Mouse (Mus musculus) lung, adult 2 months (tissue): ENCODE results near the gene Vmn2r65. TPM values are rescaled to one million over a fixed set of nuclear protein-coding genes. Genes with fewer than 3 reads are reported as not detected.

Experiments
- DNase-seq: peaks from one replicate; pipeline ENCODE4 v3.0.0; 2022
- H3K4me1 ChIP-seq: fragments of 200-500 bp; 2 replicates; pipeline ENCODE4 v1.6.1; 2011; ENCODE audit warnings: low read length; ENCODE audit not compliant: control insufficient read depth, insufficient read depth
- H3K4me3 ChIP-seq: fragments of 200-500 bp; replicated peaks from 2 replicates; pipeline ENCODE3; 2011; ENCODE audit warnings: low read depth, mild to moderate bottlenecking, control low read depth, low read length; ENCODE audit errors: extremely low read depth
- CTCF ChIP-seq: fragments of 200-500 bp; IDR thresholded peaks from 2 replicates; pipeline ENCODE4 v1.5.1; 2011; ENCODE audit warnings: mild to moderate bottlenecking, low read length, control low read depth; ENCODE audit not compliant: insufficient read depth
- POLR2A ChIP-seq: fragments of 200-500 bp; IDR thresholded peaks from 2 replicates; pipeline ENCODE4 v1.6.1; 2011; ENCODE audit warnings: low read depth, mild to moderate bottlenecking, control low read depth, low read length, borderline replicate concordance; ENCODE audit errors: extremely low read depth
- WGBS: fragments of 180-500 bp; shearing (Covaris S2); methylation state at CpG from one replicate; pipeline ENCODE4 v1.1.7; 2018; 5-methylcytosine and 5-hydroxymethylcytosine counted together
- polyA plus RNA-seq: library from polyadenylated mRNA; depleted of rRNA; stranded (reverse); fragments of >200 nt; gene quantifications from 2 replicates; pipeline ENCODE4 v1.2.3, GENCODE M21; 2012; rRNA removed

Gene Vmn2r65
- not detected in 2 replicates for polyA plus RNA-seq

GRCm38 (mm10) chr7:84964015-84964414, at the start of gene Vmn2r65:
Gene Vmn2r65 (minus strand): TSS chr7:84964115.
- 18% methylated on average over 1 of the region's 1 CpGs for WGBS
- no peak for TF ChIP-seq CTCF
- DNase-seq: no peak
- Histone ChIP-seq H3K4me3 (no peak within 1 kb of the TSS), H3K4me1 (no peaks in the 10 kb centered on the region)

GRCm38 (mm10) chr7:85012168-85012567, 48.3 kb upstream of the Vmn2r65 start, which contains the start of gene Vmn2r66:
Gene Vmn2r66 (minus strand): TSS chr7:85012268.
- 76% methylated on average over 1 of the region's 1 CpGs for whole genome bisulfite sequencing
- TF ChIP-seq POLR2A: no peak
- no peak for TF ChIP-seq CTCF
- DNase-seq: no peak
- H3K4me1 ChIP-seq: no peaks in the 10 kb centered on the region
- no peak within 1 kb of the TSS for H3K4me3 ChIP-seq

DNA sequence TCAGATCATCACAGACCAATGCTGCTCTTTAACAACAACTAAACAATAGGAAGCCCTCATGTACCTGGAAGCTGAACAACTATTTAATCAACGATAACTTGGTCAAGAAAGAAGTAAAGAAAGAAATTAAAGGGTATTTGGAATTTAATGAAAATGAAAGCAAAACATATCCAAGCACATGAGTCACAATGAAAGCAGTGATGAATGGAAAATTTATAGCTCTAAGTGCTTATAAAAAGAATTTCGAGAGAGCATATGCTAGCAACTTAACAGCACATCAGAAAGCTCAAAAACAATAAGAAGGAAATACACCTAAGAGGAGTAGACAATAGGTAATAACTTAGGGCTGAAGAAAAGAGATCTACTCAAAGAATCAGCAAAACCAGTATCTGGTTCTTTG, 32.8 kb upstream of the Vmn2r65 start:
- Histone ChIP-seq H3K4me1 (no peaks in the 10 kb centered on the region), H3K4me3 (no peak overlapping the region)
- 58% methylated on average over 2 of the region's 2 CpGs for WGBS
- TF ChIP-seq CTCF (no peak), POLR2A (no peak)
- DNase-seq: no peak

Other genes starting within 250 kb of the Vmn2r65 start
- gene Olfr291, start 110.6 kb downstream of the Vmn2r65 start, polyA plus RNA-seq: not detected in 2 replicates
- gene Vmn2r66, start 48.2 kb upstream of the Vmn2r65 start, polyA plus RNA-seq: not detected in 2 replicates
- gene Vmn2r67, start 191.9 kb upstream of the Vmn2r65 start, polyA plus RNA-seq: not detected in 2 replicates